Mouse (Mus musculus): ENCODE measurements around the gene Tbc1d30. TPM values are rescaled to one million over a fixed set of nuclear protein-coding genes. Genes with fewer than 3 reads are reported as not detected.

Gene Tbc1d30
- polyA plus RNA-seq, 1 experiment from 2014 or later: 16.6 TPM

GRCm38 (mm10) chr10:121243373-121244207, 107.5 kb downstream of the Tbc1d30 start:
- H3K9ac ChIP-seq (replicated peaks; ENCODE audit: low read length): no peak overlapping the region
- DNase-seq: no peak
- H3K27me3 ChIP-seq (ENCODE audit: control insufficient read depth, insufficient read depth, low read length): no peaks in the 10 kb centered on the region
- H3K27ac ChIP-seq (replicated peaks; ENCODE audit: low read depth, low read length): no peak overlapping the region
- no peak for ATAC-seq (ENCODE audit: low FRiP score, low TSS enrichment)
- no peaks in the 10 kb centered on the region for H3K36me3 ChIP-seq (ENCODE audit: control insufficient read depth, insufficient read depth, low read length)
- WGBS: 92% methylated on average over 23 of the region's 23 CpGs
- no peak overlapping the region for H3K4me3 ChIP-seq (replicated peaks; ENCODE audit: low read depth, low read length)
- H3K4me2 ChIP-seq (ENCODE audit: low read length): no peak overlapping the region
- no peaks in the 10 kb centered on the region for H3K9me3 ChIP-seq (ENCODE audit: control insufficient read depth, low read length)
- 0 out of 2 replicates have a peak, but pooled peaks cover 3% of the 10 kb centered on the region for H3K4me1 ChIP-seq (ENCODE audit: control insufficient read depth, insufficient read depth, low read length)

GRCm38 (mm10) chr10:121242596-121242995, 108.5 kb downstream of the Tbc1d30 start:
- Histone ChIP-seq H3K27me3 (ENCODE audit: control insufficient read depth, insufficient read depth, low read length) (no peaks in the 10 kb centered on the region), H3K9ac (replicated peaks; ENCODE audit: low read length) (no peak overlapping the region), H3K36me3 (ENCODE audit: control insufficient read depth, insufficient read depth, low read length) (no peaks in the 10 kb centered on the region), H3K4me2 (ENCODE audit: low read length) (no peak overlapping the region), H3K9me3 (ENCODE audit: control insufficient read depth, low read length) (no peaks in the 10 kb centered on the region), H3K4me3 (replicated peaks; ENCODE audit: low read depth, low read length) (no peak overlapping the region), H3K27ac (replicated peaks; ENCODE audit: low read depth, low read length) (no peak overlapping the region), H3K4me1 (ENCODE audit: control insufficient read depth, insufficient read depth, low read length) (0 out of 2 replicates have a peak, but pooled peaks cover 8% of the 10 kb centered on the region)
- ATAC-seq (ENCODE audit: low FRiP score, low TSS enrichment) (no peak), DNase-seq (no peak)
- WGBS: 66% methylated on average over 10 of the region's 10 CpGs

- ATAC-seq (ENCODE audit: low FRiP score, low TSS enrichment): no peak
- Histone ChIP-seq H3K4me3 (replicated peaks; ENCODE audit: low read depth, low read length) (no peak overlapping the region), H3K27me3 (ENCODE audit: control insufficient read depth, insufficient read depth, low read length) (no peaks in the 10 kb centered on the region), H3K36me3 (ENCODE audit: control insufficient read depth, insufficient read depth, low read length) (no peaks in the 10 kb centered on the region), H3K9ac (replicated peaks; ENCODE audit: low read length) (no peak overlapping the region), H3K27ac (replicated peaks; ENCODE audit: low read depth, low read length) (no peak overlapping the region), H3K4me2 (ENCODE audit: low read length) (no peak overlapping the region), H3K9me3 (ENCODE audit: control insufficient read depth, low read length) (no peaks in the 10 kb centered on the region), H3K4me1 (ENCODE audit: control insufficient read depth, insufficient read depth, low read length) (0 out of 2 replicates have a peak, but pooled peaks cover 8% of the 10 kb centered on the region)
- 84% methylated on average over 10 of the region's 10 CpGs for WGBS
- no peak for DNase-seq
Observed at GRCm38 (mm10) chr10:121239065-121239464, 112.0 kb downstream of the Tbc1d30 start.

- no peak overlapping the region for H3K9ac ChIP-seq (replicated peaks; ENCODE audit: low read length)
- H3K9me3 ChIP-seq (ENCODE audit: control insufficient read depth, low read length): no peaks in the 10 kb centered on the region
- H3K4me1 ChIP-seq (ENCODE audit: control insufficient read depth, insufficient read depth, low read length): 0 out of 2 replicates have a peak, but pooled peaks cover 8% of the 10 kb centered on the region
- H3K27me3 ChIP-seq (ENCODE audit: control insufficient read depth, insufficient read depth, low read length): no peaks in the 10 kb centered on the region
- ATAC-seq (ENCODE audit: low FRiP score, low TSS enrichment) (no peak), DNase-seq (peak; percentile 57)
- no peaks in the 10 kb centered on the region for H3K36me3 ChIP-seq (ENCODE audit: control insufficient read depth, insufficient read depth, low read length)
- no peak overlapping the region for H3K4me2 ChIP-seq (ENCODE audit: low read length)
- H3K4me3 ChIP-seq (replicated peaks; ENCODE audit: low read depth, low read length): no peak overlapping the region
- no peak overlapping the region for H3K27ac ChIP-seq (replicated peaks; ENCODE audit: low read depth, low read length)
- WGBS: 35% methylated on average over 16 of the region's 16 CpGs
Observed at GRCm38 (mm10) chr10:121238551-121238950, 112.5 kb downstream of the Tbc1d30 start.

- no peaks in the 10 kb centered on the region for H3K27me3 ChIP-seq (ENCODE audit: control insufficient read depth, insufficient read depth, low read length)
- H3K36me3 ChIP-seq (ENCODE audit: control insufficient read depth, insufficient read depth, low read length): no peaks in the 10 kb centered on the region
- no peak overlapping the region for H3K9ac ChIP-seq (replicated peaks; ENCODE audit: low read length)
- no peak for DNase-seq
- H3K4me2 ChIP-seq (ENCODE audit: low read length): no peak overlapping the region
- H3K4me3 ChIP-seq (replicated peaks; ENCODE audit: low read depth, low read length): no peak overlapping the region
- H3K4me1 ChIP-seq (ENCODE audit: control insufficient read depth, insufficient read depth, low read length): 0 out of 2 replicates have a peak, but pooled peaks cover 8% of the 10 kb centered on the region
- H3K27ac ChIP-seq (replicated peaks; ENCODE audit: low read depth, low read length): no peak overlapping the region
- 85% methylated on average over 5 of the region's 5 CpGs for WGBS
- no peaks in the 10 kb centered on the region for H3K9me3 ChIP-seq (ENCODE audit: control insufficient read depth, low read length)
- no peak for ATAC-seq (ENCODE audit: low FRiP score, low TSS enrichment)
Observed at GRCm38 (mm10) chr10:121237377-121237776, 113.7 kb downstream of the Tbc1d30 start.

- 0 out of 2 replicates have a peak, but pooled peaks cover 8% of the 10 kb centered on the region for H3K4me1 ChIP-seq (ENCODE audit: control insufficient read depth, insufficient read depth, low read length)
- H3K36me3 ChIP-seq (ENCODE audit: control insufficient read depth, insufficient read depth, low read length): no peaks in the 10 kb centered on the region
- H3K27me3 ChIP-seq (ENCODE audit: control insufficient read depth, insufficient read depth, low read length): no peaks in the 10 kb centered on the region
- 77% methylated on average over 10 of the region's 10 CpGs for WGBS
- DNase-seq (no peak), ATAC-seq (ENCODE audit: low FRiP score, low TSS enrichment) (no peak)
- no peak overlapping the region for H3K9ac ChIP-seq (replicated peaks; ENCODE audit: low read length)
- no peak overlapping the region for H3K27ac ChIP-seq (replicated peaks; ENCODE audit: low read depth, low read length)
- no peaks in the 10 kb centered on the region for H3K9me3 ChIP-seq (ENCODE audit: control insufficient read depth, low read length)
- no peak overlapping the region for H3K4me2 ChIP-seq (ENCODE audit: low read length)
- H3K4me3 ChIP-seq (replicated peaks; ENCODE audit: low read depth, low read length): no peak overlapping the region
Observed at GRCm38 (mm10) chr10:121235167-121235824, 115.8 kb downstream of the Tbc1d30 start.

GRCm38 (mm10) chr10:121234476-121234875, 116.6 kb downstream of the Tbc1d30 start:
- H3K4me1 ChIP-seq (ENCODE audit: control insufficient read depth, insufficient read depth, low read length): 0 out of 2 replicates have a peak, but pooled peaks cover 8% of the 10 kb centered on the region
- H3K9me3 ChIP-seq (ENCODE audit: control insufficient read depth, low read length): no peaks in the 10 kb centered on the region
- ATAC-seq (ENCODE audit: low FRiP score, low TSS enrichment) (no peak), DNase-seq (no peak)
- no peaks in the 10 kb centered on the region for H3K36me3 ChIP-seq (ENCODE audit: control insufficient read depth, insufficient read depth, low read length)
- H3K27ac ChIP-seq (replicated peaks; ENCODE audit: low read depth, low read length): no peak overlapping the region
- H3K9ac ChIP-seq (replicated peaks; ENCODE audit: low read length): no peak overlapping the region
- H3K4me2 ChIP-seq (ENCODE audit: low read length): no peak overlapping the region
- no peaks in the 10 kb centered on the region for H3K27me3 ChIP-seq (ENCODE audit: control insufficient read depth, insufficient read depth, low read length)
- WGBS: 80% methylated on average over 3 of the region's 3 CpGs
- H3K4me3 ChIP-seq (replicated peaks; ENCODE audit: low read depth, low read length): no peak overlapping the region

GRCm38 (mm10) chr10:121228422-121228953, 122.6 kb downstream of the Tbc1d30 start:
- 88% methylated on average over 15 of the region's 15 CpGs for whole genome bisulfite sequencing
- no peaks in the 10 kb centered on the region for H3K4me1 ChIP-seq (ENCODE audit: control insufficient read depth, insufficient read depth, low read length)

More at GRCm38 (mm10) chr10:121228422-121228953, 122.6 kb downstream of the Tbc1d30 start:
- Histone ChIP-seq H3K4me3 (replicated peaks; ENCODE audit: low read depth, low read length) (no peak overlapping the region), H3K9ac (replicated peaks; ENCODE audit: low read length) (no peak overlapping the region), H3K27ac (replicated peaks; ENCODE audit: low read depth, low read length) (no peak overlapping the region), H3K9me3 (ENCODE audit: control insufficient read depth, low read length) (no peaks in the 10 kb centered on the region), H3K4me2 (ENCODE audit: low read length) (no peak overlapping the region), H3K36me3 (ENCODE audit: control insufficient read depth, insufficient read depth, low read length) (no peaks in the 10 kb centered on the region), H3K27me3 (ENCODE audit: control insufficient read depth, insufficient read depth, low read length) (no peaks in the 10 kb centered on the region)
- ATAC-seq (ENCODE audit: low FRiP score, low TSS enrichment): no peak
- DNase-seq: no peak

All from midbrain, embryonic 14.5 days (tissue).